Mouse (Mus musculus) liver, adult 2 months (tissue): ENCODE measurements around the gene Polr2j.

Experiments used
- CTCF ChIP-seq: fragments of 200-500 bp; IDR thresholded peaks from 2 replicates; pipeline ENCODE4 v1.5.1; 2011; ENCODE audit warnings: low read depth, low read length, control low read depth
- POLR2A ChIP-seq: fragments of 200-500 bp; IDR thresholded peaks from 2 replicates; pipeline ENCODE4 v1.6.1; 2011; ENCODE audit warnings: low read length, control low read depth; ENCODE audit not compliant: insufficient read depth; ENCODE audit errors: extremely low read depth

DNA sequence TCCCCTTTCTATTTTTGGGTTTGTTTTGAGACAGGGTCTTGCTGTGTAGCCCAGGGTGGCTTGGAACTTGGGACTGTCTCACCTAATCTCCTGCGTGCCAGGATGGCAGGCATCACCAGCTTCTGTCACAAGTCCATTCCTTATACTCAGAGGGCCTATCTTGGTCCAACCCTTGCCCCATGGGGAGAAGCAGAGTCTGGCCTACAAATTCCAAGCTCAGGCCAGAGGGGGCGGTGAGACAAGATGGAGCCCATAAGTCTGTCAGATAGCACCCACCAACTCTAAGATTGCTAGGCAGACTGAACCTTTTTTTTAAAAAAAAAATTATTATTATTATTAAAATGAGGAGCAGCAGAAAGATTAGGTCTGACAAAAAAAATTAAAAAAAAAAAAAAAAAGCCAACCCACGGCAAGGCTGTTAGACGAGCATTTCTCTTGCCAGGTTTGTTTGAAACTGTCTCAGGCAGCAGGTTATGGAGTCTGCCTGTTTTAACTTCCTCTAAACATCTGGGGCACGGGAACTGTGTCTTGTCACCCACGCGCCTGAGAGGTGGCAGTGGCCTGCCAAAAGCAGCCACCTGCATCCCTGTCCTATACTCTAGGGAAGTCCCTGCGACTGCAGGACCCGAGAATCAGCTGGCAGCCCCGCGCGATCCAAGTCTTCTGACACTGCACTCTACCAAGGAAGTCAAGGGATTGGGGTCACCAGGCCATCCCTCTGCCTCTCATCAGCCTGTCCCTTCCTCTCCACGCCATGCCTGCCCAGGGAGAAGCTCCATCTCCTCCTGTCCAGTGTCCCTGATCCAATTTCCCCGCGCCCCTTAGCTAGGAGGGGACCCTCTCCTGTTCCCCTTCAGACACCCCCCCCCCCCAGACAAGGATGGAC lies 53.4 kb downstream of the Polr2j start:
- no peak for TF ChIP-seq CTCF
- TF ChIP-seq POLR2A: no peak
